In the genomic region with DNA sequence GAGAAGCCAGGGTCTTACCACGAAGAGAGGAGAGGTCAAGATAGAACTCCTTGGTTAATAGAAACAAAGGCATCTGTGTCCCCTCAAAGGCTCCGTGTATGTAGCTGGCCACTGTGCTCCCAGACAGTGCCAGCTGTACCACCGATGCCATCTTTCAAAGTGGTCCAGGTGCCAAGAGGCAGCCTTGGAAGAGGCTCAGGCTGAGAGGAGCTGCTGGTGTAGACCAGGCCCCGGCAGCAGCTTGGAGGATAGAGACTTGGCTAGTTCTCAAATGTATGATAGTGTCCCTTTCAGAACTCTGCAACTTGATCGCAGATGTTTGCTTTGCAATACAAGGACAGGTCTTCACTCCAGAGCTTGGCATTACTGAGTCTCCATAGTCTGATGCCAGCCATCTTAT, we compare ENCODE assay signal across 22 mouse cellular contexts. TPM values are rescaled to one million over a fixed set of nuclear protein-coding genes. Genes with fewer than 3 reads are reported as not detected.
A peak's percentile ranks its signal among the peaks of the same experiment; 100 is the strongest.
DNase-seq lines count a peak whose midpoint lies in the region; ATAC-seq and TF ChIP-seq lines count a peak whose summit lies in the region.
"Had no signal": no experiment of that assay in that cellular context is flagged by ENCODE, and none has a peak within 500 bp of the region (broad histone marks: within the 10 kb centered on the region; RNA-seq: fewer than 3 reads in every experiment).

No protein-coding gene starts in this region.

- ATAC-seq in forebrain, embryonic 16.5 days = peak; percentile 5; the same call in 1 of the 2 replicates
- ATAC-seq in hindbrain, postnatal 0 days = peak; percentile 70
- ATAC-seq in hindbrain, embryonic 12.5 days (ENCODE audit: low FRiP score) = no peak
- no peak for ATAC-seq in midbrain, postnatal 0 days (ENCODE audit: low FRiP score)
- ATAC-seq in activated CD4-positive, CD25-positive, alpha-beta regulatory T cell, adult 4 months = no peak
- ATAC-seq: intestine, postnatal 0 days; lung, postnatal 0 days; midbrain, embryonic 13.5 days had no signal

- peak overlapping the region; percentile 45 for H3K27ac ChIP-seq in forebrain, embryonic 16.5 days (ENCODE audit: low read length)
- H3K27ac ChIP-seq in forebrain, embryonic 10.5 days = no peak overlapping the region
- peak overlapping the region; percentile 77 for H3K27ac ChIP-seq in hindbrain, postnatal 0 days
- no peak overlapping the region for H3K27ac ChIP-seq in hindbrain, embryonic 12.5 days
- no peak overlapping the region for H3K27ac ChIP-seq in midbrain, postnatal 0 days (ENCODE audit: low read depth, low read length)
- H3K27ac ChIP-seq in midbrain, embryonic 10.5 days (replicated peaks) = no peak overlapping the region
- H3K27ac ChIP-seq: layer of hippocampus, adult 2 months; neural tube, embryonic 13.5 days had no signal

- no peak overlapping the region for H3K4me3 ChIP-seq in forebrain, embryonic 16.5 days (replicated peaks; ENCODE audit: low read length)
- no peak overlapping the region for H3K4me3 ChIP-seq in forebrain, embryonic 10.5 days
- no peak overlapping the region for H3K4me3 ChIP-seq in hindbrain, postnatal 0 days (ENCODE audit: low read length)
- no peak overlapping the region for H3K4me3 ChIP-seq in hindbrain, embryonic 12.5 days
- H3K4me3 ChIP-seq in midbrain, postnatal 0 days (ENCODE audit: low read depth, low read length) = no peak overlapping the region
- no peak overlapping the region for H3K4me3 ChIP-seq in midbrain, embryonic 10.5 days
- H3K4me3 ChIP-seq: layer of hippocampus, adult 2 months; midbrain, embryonic 13.5 days; neural tube, embryonic 13.5 days had no signal

- TF ChIP-seq CTCF in hindbrain, postnatal 0 days (IDR thresholded peaks at IDR 0.05; ENCODE audit: low read depth) = no peak
- TF ChIP-seq CTCF in midbrain, postnatal 0 days (IDR thresholded peaks at IDR 0.05) = no peak

- no peaks in the 10 kb centered on the region for H3K36me3 ChIP-seq in forebrain, embryonic 16.5 days (ENCODE audit: control insufficient read depth, insufficient read depth)
- H3K36me3 ChIP-seq in forebrain, embryonic 10.5 days (replicated peaks) = peaks cover 57% of the 10 kb centered on the region
- no peaks in the 10 kb centered on the region for H3K36me3 ChIP-seq in hindbrain, postnatal 0 days (ENCODE audit: insufficient read depth, low read length)
- H3K36me3 ChIP-seq in hindbrain, embryonic 12.5 days = 0 out of 2 replicates have a peak, but pooled peaks cover 3% of the 10 kb centered on the region
- no peaks in the 10 kb centered on the region for H3K36me3 ChIP-seq in midbrain, postnatal 0 days (ENCODE audit: insufficient read depth, low read length)
- H3K36me3 ChIP-seq in midbrain, embryonic 10.5 days = peaks cover 48% of the 10 kb centered on the region
- H3K36me3 ChIP-seq: neural tube, embryonic 13.5 days had no signal

- 59% methylated on average over 5 of the region's 5 CpGs for WGBS in forebrain, embryonic 16.5 days
- 75% methylated on average over 5 of the region's 5 CpGs for WGBS in forebrain, embryonic 10.5 days
- 45% methylated on average over 5 of the region's 5 CpGs for WGBS in hindbrain, postnatal 0 days
- 80% methylated on average over 5 of the region's 5 CpGs for WGBS in hindbrain, embryonic 12.5 days
- WGBS in midbrain, postnatal 0 days = 70% methylated on average over 5 of the region's 5 CpGs
- WGBS in midbrain, embryonic 10.5 days = 85% methylated on average over 5 of the region's 5 CpGs

- no peak overlapping the region for H3K4me2 ChIP-seq in forebrain, embryonic 16.5 days (ENCODE audit: low read length)
- no peak overlapping the region for H3K4me2 ChIP-seq in hindbrain, postnatal 0 days (ENCODE audit: low read depth, low read length)
- H3K4me2 ChIP-seq in hindbrain, embryonic 12.5 days (replicated peaks) = no peak overlapping the region
- H3K4me2 ChIP-seq in midbrain, postnatal 0 days (ENCODE audit: low read depth, low read length, poor library complexity, severe bottlenecking) = no peak overlapping the region
- H3K4me2 ChIP-seq: midbrain, embryonic 13.5 days; neural tube, embryonic 13.5 days had no signal

- peaks cover 44% of the 10 kb centered on the region for H3K4me1 ChIP-seq in forebrain, embryonic 16.5 days (replicated peaks; ENCODE audit: control insufficient read depth, insufficient read depth, low read length)
- peaks cover 12% of the 10 kb centered on the region for H3K4me1 ChIP-seq in forebrain, embryonic 10.5 days
- peaks cover 29% of the 10 kb centered on the region for H3K4me1 ChIP-seq in hindbrain, postnatal 0 days (ENCODE audit: insufficient read depth, low read length)
- H3K4me1 ChIP-seq in hindbrain, embryonic 12.5 days = peaks cover 31% of the 10 kb centered on the region
- H3K4me1 ChIP-seq in midbrain, postnatal 0 days (ENCODE audit: insufficient read depth, low read length) = 0 out of 2 replicates have a peak, but pooled peaks cover 4% of the 10 kb centered on the region
- H3K4me1 ChIP-seq in midbrain, embryonic 10.5 days = peaks cover 21% of the 10 kb centered on the region

- DNase-seq in forebrain, embryonic 10.5 days (ENCODE audit: extremely low spot score, low spot score) = no peak
- DNase-seq in hindbrain, postnatal 0 days (ENCODE audit: low spot score) = peak; percentile 72
- DNase-seq in midbrain, postnatal 0 days (ENCODE audit: low spot score) = peak; percentile 76
- no peak for DNase-seq in midbrain, embryonic 10.5 days (ENCODE audit: low spot score)
- peak; percentile 20 for DNase-seq in brain, embryonic 18.5 days (ENCODE audit: low read depth, low spot score)
- DNase-seq: adrenal gland, adult 8-10 months; embryo, embryonic 11 days; gastrocnemius, postnatal 36 days; liver; thymus, adult 2 months had no signal

- no peak overlapping the region for H3K9ac ChIP-seq in forebrain, embryonic 16.5 days (replicated peaks; ENCODE audit: low read depth, low read length)
- H3K9ac ChIP-seq in hindbrain, postnatal 0 days (replicated peaks; ENCODE audit: low read length) = no peak overlapping the region
- H3K9ac ChIP-seq in hindbrain, embryonic 12.5 days = no peak overlapping the region
- H3K9ac ChIP-seq in midbrain, postnatal 0 days (replicated peaks; ENCODE audit: low read length, poor library complexity, severe bottlenecking) = no peak overlapping the region
- H3K9ac ChIP-seq: midbrain, embryonic 13.5 days; neural tube, embryonic 13.5 days had no signal

- no peaks in the 10 kb centered on the region for H3K27me3 ChIP-seq in forebrain, embryonic 16.5 days (replicated peaks; ENCODE audit: control insufficient read depth, insufficient read depth, low read length)
- no peaks in the 10 kb centered on the region for H3K27me3 ChIP-seq in forebrain, embryonic 10.5 days (ENCODE audit: poor library complexity, severe bottlenecking)
- H3K27me3 ChIP-seq in hindbrain, postnatal 0 days (ENCODE audit: insufficient read depth, low read length) = no peaks in the 10 kb centered on the region
- no peaks in the 10 kb centered on the region for H3K27me3 ChIP-seq in hindbrain, embryonic 12.5 days
- no peaks in the 10 kb centered on the region for H3K27me3 ChIP-seq in midbrain, postnatal 0 days (ENCODE audit: insufficient read depth, low read length)
- no peaks in the 10 kb centered on the region for H3K27me3 ChIP-seq in midbrain, embryonic 10.5 days (ENCODE audit: low read depth, poor library complexity, severe bottlenecking)
- H3K27me3 ChIP-seq: midbrain, embryonic 13.5 days; neural tube, embryonic 13.5 days had no signal

- H3K9me3 ChIP-seq in forebrain, embryonic 16.5 days (ENCODE audit: control insufficient read depth, low read length) = no peaks in the 10 kb centered on the region
- no peaks in the 10 kb centered on the region for H3K9me3 ChIP-seq in forebrain, embryonic 10.5 days
- no peaks in the 10 kb centered on the region for H3K9me3 ChIP-seq in hindbrain, postnatal 0 days (ENCODE audit: low read length)
- H3K9me3 ChIP-seq in hindbrain, embryonic 12.5 days (replicated peaks) = no peaks in the 10 kb centered on the region
- no peaks in the 10 kb centered on the region for H3K9me3 ChIP-seq in midbrain, postnatal 0 days (ENCODE audit: low read length)
- no peaks in the 10 kb centered on the region for H3K9me3 ChIP-seq in midbrain, embryonic 10.5 days (replicated peaks)
- H3K9me3 ChIP-seq: midbrain, embryonic 13.5 days; neural tube, embryonic 13.5 days had no signal

RNA-seq across cellular contexts. Expression of a gene that starts 12.4 kb away (rescaled TPM):
- 481 and 559 TPM in 2 replicates for polyA plus RNA-seq in forebrain, embryonic 16.5 days (2015; fragmentation: Nextera tagmentation; extraction: Ambion mirVana)
- 159 and 161 TPM in 2 replicates for polyA plus RNA-seq in forebrain, embryonic 10.5 days (2016; fragmentation: Nextera tagmentation; extraction: Ambion mirVana)
- total RNA-seq in hindbrain, postnatal 0 days (2014; rRNA removed) = 461 and 490 TPM in 2 replicates
- 752 and 767 TPM in 2 replicates for polyA plus RNA-seq in hindbrain, postnatal 0 days (2015; fragmentation: Nextera tagmentation; extraction: Ambion mirVana)
- polyA plus RNA-seq in hindbrain, embryonic 12.5 days (2016; fragmentation: Nextera tagmentation; extraction: Ambion mirVana) = 190 and 196 TPM in 2 replicates
- total RNA-seq in midbrain, postnatal 0 days (2014; rRNA removed) = 482 and 524 TPM in 2 replicates
- 944 and 984 TPM in 2 replicates for polyA plus RNA-seq in midbrain, postnatal 0 days (2015; fragmentation: Nextera tagmentation; extraction: Ambion mirVana)
- polyA plus RNA-seq in midbrain, embryonic 10.5 days (2016; fragmentation: Nextera tagmentation; extraction: Ambion mirVana) = 164 and 189 TPM in 2 replicates
- 1 to 10 TPM in 1 of 2 experiments, not detected in 1; 1.1 TPM for polyA plus RNA-seq in activated CD4-positive, CD25-positive, alpha-beta regulatory T cell, adult 4 months (2017; shearing (Covaris generic))
- total RNA-seq: hematopoietic stem cell, adult 5-6 weeks; megakaryocyte progenitor cell, adult 5-6 weeks had no signal
- polyA plus RNA-seq: C2C12 had no signal

RNA-seq across cellular contexts. Expression of a gene that starts 17.1 kb away (rescaled TPM):
- polyA plus RNA-seq in forebrain, embryonic 16.5 days (2015; fragmentation: Nextera tagmentation; extraction: Ambion mirVana) = 6.6 and 8.7 TPM in 2 replicates
- 0.55 and 1.2 TPM in 2 replicates for polyA plus RNA-seq in forebrain, embryonic 10.5 days (2016; fragmentation: Nextera tagmentation; extraction: Ambion mirVana)
- total RNA-seq in hindbrain, postnatal 0 days (2014; rRNA removed) = 17.1 and 18.6 TPM in 2 replicates
- polyA plus RNA-seq in hindbrain, postnatal 0 days (2015; fragmentation: Nextera tagmentation; extraction: Ambion mirVana) = 19.5 and 21.5 TPM in 2 replicates
- 1.9 and 2.1 TPM in 2 replicates for polyA plus RNA-seq in hindbrain, embryonic 12.5 days (2016; fragmentation: Nextera tagmentation; extraction: Ambion mirVana)
- 36.9 and 40.8 TPM in 2 replicates for total RNA-seq in midbrain, postnatal 0 days (2014; rRNA removed)
- polyA plus RNA-seq in midbrain, postnatal 0 days (2015; fragmentation: Nextera tagmentation; extraction: Ambion mirVana) = 21.0 and 27.4 TPM in 2 replicates
- 0.83 and 1.8 TPM in 2 replicates for polyA plus RNA-seq in midbrain, embryonic 10.5 days (2016; fragmentation: Nextera tagmentation; extraction: Ambion mirVana)
- 1 to 10 TPM in 1 of 2 experiments, not detected in 1; 4.3 TPM for polyA plus RNA-seq in activated CD4-positive, CD25-positive, alpha-beta regulatory T cell, adult 4 months (2017; shearing (Covaris generic))
- total RNA-seq: hematopoietic stem cell, adult 5-6 weeks had no signal
- polyA plus RNA-seq: C2C12 had no signal

RNA-seq across cellular contexts. Expression of a gene that starts 44.1 kb away (rescaled TPM):
- polyA plus RNA-seq in forebrain, embryonic 16.5 days (2015; fragmentation: Nextera tagmentation; extraction: Ambion mirVana) = 27.9 and 28.0 TPM in 2 replicates
- 0.28 and 0.79 TPM in 2 replicates for polyA plus RNA-seq in forebrain, embryonic 10.5 days (2016; fragmentation: Nextera tagmentation; extraction: Ambion mirVana)
- 37.5 and 47.4 TPM in 2 replicates for total RNA-seq in hindbrain, postnatal 0 days (2014; rRNA removed)
- 10.5 and 12.4 TPM in 2 replicates for polyA plus RNA-seq in hindbrain, postnatal 0 days (2015; fragmentation: Nextera tagmentation; extraction: Ambion mirVana)
- 2.3 and 4.8 TPM in 2 replicates for polyA plus RNA-seq in hindbrain, embryonic 12.5 days (2016; fragmentation: Nextera tagmentation; extraction: Ambion mirVana)
- total RNA-seq in midbrain, postnatal 0 days (2014; rRNA removed) = 39.1 and 42.1 TPM in 2 replicates
- 14.4 and 14.6 TPM in 2 replicates for polyA plus RNA-seq in midbrain, postnatal 0 days (2015; fragmentation: Nextera tagmentation; extraction: Ambion mirVana)
- 0.23 and 0.66 TPM in 2 replicates for polyA plus RNA-seq in midbrain, embryonic 10.5 days (2016; fragmentation: Nextera tagmentation; extraction: Ambion mirVana)
- not detected for polyA plus RNA-seq in activated CD4-positive, CD25-positive, alpha-beta regulatory T cell, adult 4 months (2017; shearing (Covaris generic))
- total RNA-seq: gastrocnemius, postnatal 36 days; hematopoietic stem cell, adult 5-6 weeks; megakaryocyte progenitor cell, adult 5-6 weeks had no signal
- polyA plus RNA-seq: C2C12; liver, embryonic 16.5 days had no signal

Comparison
In these comparisons a context has a peak if more than half of its experiments do, and no peak if none do; other contexts are left out.
1. ATAC-seq: peak in forebrain, embryonic 16.5 days (single experiment) and hindbrain, postnatal 0 days (single experiment); none in hindbrain, embryonic 12.5 days (single experiment), midbrain, postnatal 0 days (single experiment) and activated CD4-positive, CD25-positive, alpha-beta regulatory T cell, adult 4 months (single experiment).
2. H3K27ac ChIP-seq: peak in forebrain, embryonic 16.5 days (single experiment) and hindbrain, postnatal 0 days (single experiment); none in forebrain, embryonic 10.5 days (single experiment), hindbrain, embryonic 12.5 days (single experiment), midbrain, postnatal 0 days (single experiment) and midbrain, embryonic 10.5 days (single experiment).
3. DNase-seq: peak in hindbrain, postnatal 0 days (single experiment), midbrain, postnatal 0 days (single experiment) and brain, embryonic 18.5 days (single experiment); none in forebrain, embryonic 10.5 days (single experiment) and midbrain, embryonic 10.5 days (single experiment).
4. RNA of a gene that starts 12.4 kb away (polyA plus RNA-seq): 944 to 984 TPM in midbrain, postnatal 0 days, 752 to 767 TPM in hindbrain, postnatal 0 days, 481 to 559 TPM in forebrain, embryonic 16.5 days, 190 to 196 TPM in hindbrain, embryonic 12.5 days, 164 to 189 TPM in midbrain, embryonic 10.5 days and 159 to 161 TPM in forebrain, embryonic 10.5 days; 1.1 TPM in activated CD4-positive, CD25-positive, alpha-beta regulatory T cell, adult 4 months; every median in the first group is over 10 times any median in the second.